Mouse (Mus musculus): ENCODE measurements at regions not wholly inside any gene's neighbourhood (a gene's known extent, or its start where the extent isn't known, plus 50 kb on each side); places are given as distances from the start of the nearest gene placed in this dataset.

- TF ChIP-seq POLR2A (IDR thresholded peaks at IDR 0.05; ENCODE audit: control insufficient read depth in 1 of 2, insufficient read depth in 1 of 2, low read depth in 1 of 2, low read length in 2 of 2, poor library complexity in 1 of 2) (no peak), CTCF (IDR thresholded peaks at IDR 0.05 in 2 of 3, conservative IDR thresholded peaks at IDR 0.05 in 1 of 3; ENCODE audit: control insufficient read depth in 1 of 3, insufficient read depth in 1 of 3, low read depth in 2 of 3, low read length in 3 of 3, poor library complexity in 1 of 3, severe bottlenecking in 1 of 3) (no peak), ZC3H11A (IDR thresholded peaks at IDR 0.05; ENCODE audit: low read depth, low read length) (no peak)
These were observed 118.1 kb upstream of the 4933412E24Rik start for GRCm38 (mm10) chr15:60134515-60134914.

Data from MEL (cell line).